Mouse (Mus musculus): ENCODE results near the gene Ctcfl.
"Not testable (repeated sequence)": the region's sequence is repeated elsewhere in the genome, so short reads cannot be mapped to it uniquely, and the experiment has no call there.

DNA sequence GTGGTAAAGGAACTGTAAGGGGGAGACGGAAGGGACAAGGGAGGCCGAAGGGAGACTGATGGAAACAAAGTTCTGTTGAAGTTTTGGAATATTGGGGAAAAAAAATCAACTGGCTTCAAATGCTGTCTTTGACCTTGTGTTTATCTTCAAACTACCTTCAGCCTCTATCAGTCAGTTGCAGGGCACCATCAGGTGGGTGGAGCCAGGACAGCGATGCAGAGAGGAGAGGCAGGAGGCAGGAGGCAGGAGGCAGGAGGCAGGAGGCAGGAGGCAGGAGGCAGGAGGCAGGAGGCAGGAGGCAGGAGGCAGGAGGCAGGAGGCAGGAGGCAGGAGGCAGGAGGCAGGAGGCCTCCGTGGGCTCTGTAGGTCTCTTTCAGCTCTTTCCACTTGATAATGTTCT is 792 bp upstream of the Ctcfl start:
- not testable (repeated sequence) for TF ChIP-seq CTCF (IDR thresholded peaks at IDR 0.05; ENCODE audit: low read depth, low read length); POLR2A (IDR thresholded peaks at IDR 0.05; ENCODE audit: extremely low read depth, insufficient read depth, low read length)

Measured in liver, adult 2 months (tissue).